Mouse (Mus musculus) heart, postnatal 36 days (tissue): ENCODE results near the gene Stn1. TPM values are rescaled to one million over a fixed set of nuclear protein-coding genes. Genes with fewer than 3 reads are reported as not detected.
A peak's percentile ranks its signal among the peaks of the same experiment; 100 is the strongest.

Experiments
- DNase-seq, 2 experiments: peaks; one replicate each; pipeline ENCODE4 v3.0.0; 2021 to 2022
- intact Hi-C: fragments of 180-260 bp; cut with DNase I; formaldehyde crosslinking; loops from one replicate; pipeline ENCODE4 v1.15.1; 2025
- total RNA-seq, 2 experiments: library from RNA; stranded (reverse); gene quantifications; 2 replicates each; pipeline ENCODE4 v1.2.3; 2021

Stn1 gene
- total RNA-seq, 2 experiments from 2014 or later, result 18.0 to 19.8 TPM

- intact Hi-C loops, result no loop called here
- DNase-seq, result no peak
These were observed 8.2 kb upstream of the Stn1 start for GRCm38 (mm10) chr19:47545528-47545927.

DNA sequence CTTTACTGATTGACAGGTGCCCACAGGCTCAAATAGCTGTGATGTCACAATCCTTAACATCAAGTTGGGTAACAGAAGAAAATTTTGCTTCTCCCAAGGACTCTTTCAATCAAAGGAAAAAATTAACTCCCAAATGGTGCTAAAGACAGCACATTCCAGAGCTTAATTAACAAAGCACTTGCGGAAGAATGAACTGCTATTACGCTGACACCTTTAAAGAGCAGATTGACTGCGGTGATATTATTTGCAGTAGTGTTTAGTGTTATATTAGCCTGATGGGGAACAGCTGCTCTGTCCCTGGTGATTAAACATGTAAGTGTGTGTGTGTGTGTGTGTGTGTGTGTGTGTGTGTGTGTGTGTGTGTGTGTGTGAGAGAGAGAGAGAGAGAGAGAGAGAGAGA is 7.7 kb upstream of the Stn1 start:
- DNase-seq, result no peak
- intact Hi-C loops, result no loop called here

GRCm38 (mm10) chr19:47542441-47542840 is 5.1 kb upstream of the Stn1 start:
- intact Hi-C loops, result no loop called here
- no peak for DNase-seq

GRCm38 (mm10) chr19:47538801-47539200 is 1.5 kb upstream of the Stn1 start:
- intact Hi-C loops, result loop anchor here (1.0 kb wide), 1 partner anchor 40 kb away; the partner anchor contains the start of gene Slk
- DNase-seq, result no peak

GRCm38 (mm10) chr19:47537879-47538278 is 572 bp upstream of the Stn1 start:
- peak; percentile 36 to 56 for DNase-seq
- intact Hi-C loops, result loop anchor here (1.0 to 2.0 kb wide), 3 partner anchors 27 to 193 kb away; partner anchors contain the start of genes Sfr1 and Slk

- DNase-seq, result peak; percentile 99
- intact Hi-C loops, result loop anchor here (2.0 kb wide), 2 partner anchors 26 to 194 kb away; partner anchors contain the start of gene Sfr1
These were observed 597 bp downstream of the Stn1 start for GRCm38 (mm10) chr19:47536521-47537299.

DNA sequence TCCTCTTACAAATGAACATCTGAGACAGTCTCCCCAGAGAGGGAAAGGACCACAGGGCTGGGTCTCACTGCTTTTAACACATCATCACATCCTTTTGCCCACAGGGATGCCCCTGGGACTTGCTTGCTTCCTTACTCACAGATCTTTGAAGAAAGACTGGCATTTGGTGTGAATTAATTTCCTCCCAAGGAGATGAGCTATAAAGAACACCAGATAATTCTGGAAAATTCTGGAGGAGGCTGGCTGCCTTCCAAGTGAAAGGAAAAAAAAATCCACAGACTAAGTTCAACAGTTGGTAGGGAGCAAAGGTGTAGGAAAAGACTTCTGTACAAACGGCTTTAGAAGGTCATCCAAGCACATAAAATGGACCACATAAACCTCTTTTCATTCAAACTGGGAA is 3.2 kb downstream of the Stn1 start:
- intact Hi-C loops, result no loop called here
- no peak for DNase-seq

GRCm38 (mm10) chr19:47532449-47532848 is 4.9 kb downstream of the Stn1 start:
- DNase-seq, result no peak
- intact Hi-C loops, result no loop called here

DNA sequence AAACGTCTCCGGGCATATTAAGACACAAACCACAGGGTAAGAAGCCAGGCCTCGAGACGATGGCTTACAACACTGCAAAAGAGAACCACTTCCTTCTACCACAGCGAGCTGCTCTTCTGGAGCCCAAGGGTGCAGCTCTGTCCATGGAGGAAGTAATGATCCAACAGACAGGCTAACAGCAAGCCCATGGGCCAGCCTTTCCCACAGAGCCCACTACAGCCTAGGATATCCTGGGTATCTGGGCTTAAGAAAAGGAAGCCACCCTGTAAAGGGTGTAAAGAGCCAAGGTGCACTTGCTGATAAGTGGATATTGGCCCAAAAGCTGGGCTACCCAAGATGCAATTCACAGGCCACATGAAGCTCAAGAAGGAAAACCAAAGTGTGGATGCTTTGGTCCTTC is 6.0 kb downstream of the Stn1 start:
- intact Hi-C loops, result no loop called here
- DNase-seq, result no peak

- no peak for DNase-seq
- intact Hi-C loops, result no loop called here
These were observed 10.9 kb downstream of the Stn1 start for GRCm38 (mm10) chr19:47526239-47526986.

DNA sequence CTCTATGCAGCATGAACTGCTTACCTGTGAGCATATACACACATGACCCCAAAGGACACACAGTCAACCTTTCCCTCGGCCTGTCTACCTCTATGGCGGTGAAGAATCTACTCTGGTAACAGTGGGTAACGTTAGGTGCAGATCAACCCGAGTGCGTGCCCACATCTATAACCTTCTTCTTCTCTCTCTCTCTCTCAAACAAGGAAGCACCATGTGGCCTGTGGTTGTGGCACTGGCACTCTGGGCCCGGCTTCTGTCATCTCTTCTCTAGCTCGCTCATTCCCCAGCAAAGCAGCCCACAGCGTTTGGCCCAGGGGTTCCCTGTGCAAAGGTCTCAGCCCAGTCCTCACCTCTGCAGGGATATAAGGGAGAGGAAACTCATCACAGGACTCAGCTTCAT is 12.4 kb downstream of the Stn1 start:
- intact Hi-C loops, result no loop called here
- no peak for DNase-seq

DNA sequence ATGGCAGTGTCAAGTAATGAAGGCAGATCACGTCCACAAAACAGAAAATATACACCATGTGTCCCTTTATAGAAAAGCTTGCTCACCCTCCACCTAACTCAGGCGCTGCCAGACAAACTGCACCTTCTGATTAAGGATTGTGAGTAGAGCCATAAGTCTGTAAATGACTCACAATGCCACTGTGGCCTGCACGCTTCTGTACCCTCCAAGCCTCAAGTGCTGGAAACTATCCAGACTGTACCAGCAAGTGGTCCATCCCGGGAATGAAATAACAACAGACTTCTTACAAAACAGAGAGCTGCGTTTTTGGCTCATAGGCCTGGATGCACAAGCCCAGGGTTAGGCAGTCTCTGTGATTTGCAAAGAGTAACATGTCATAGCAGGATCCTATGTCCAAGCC is 15.9 kb downstream of the Stn1 start:
- intact Hi-C loops, result no loop called here
- no peak for DNase-seq

GRCm38 (mm10) chr19:47519163-47519893 is 18.0 kb downstream of the Stn1 start:
- no peak for DNase-seq
- intact Hi-C loops, result no loop called here

DNA sequence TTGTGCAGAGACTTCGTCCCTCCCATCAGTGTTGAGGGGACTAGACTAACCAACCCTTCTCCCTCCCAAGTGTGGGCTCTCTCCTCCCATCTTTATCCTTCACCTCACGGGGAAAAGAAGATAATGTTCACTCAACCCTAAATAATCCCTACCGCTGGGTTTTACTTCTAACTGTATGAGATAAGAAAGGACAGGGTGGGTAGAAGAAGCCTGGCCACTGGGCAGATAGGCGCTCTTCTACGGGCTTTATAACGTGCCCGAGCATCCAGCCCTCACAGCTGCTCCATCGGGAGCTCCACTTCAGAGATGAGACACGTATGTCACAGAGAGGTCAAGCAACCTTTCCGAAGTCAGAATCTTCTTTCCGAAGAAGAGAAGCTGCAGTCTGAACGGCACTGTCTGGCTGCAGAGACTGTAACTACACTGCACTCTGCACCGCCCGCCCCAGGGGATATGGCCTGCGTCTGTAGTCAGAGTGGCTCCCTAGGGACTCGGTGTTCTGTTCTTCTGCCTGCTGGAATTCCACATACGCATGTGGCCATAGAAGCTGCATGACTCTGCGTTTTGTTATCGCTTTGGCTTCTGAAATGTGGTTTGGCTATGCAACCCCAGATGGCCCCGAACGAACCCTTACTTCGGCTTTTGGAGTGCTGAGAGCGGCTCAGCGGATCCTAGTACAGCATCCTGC is 18.7 kb downstream of the Stn1 start:
- intact Hi-C loops, result no loop called here
- DNase-seq, result peak; percentile 63 to 70

DNA sequence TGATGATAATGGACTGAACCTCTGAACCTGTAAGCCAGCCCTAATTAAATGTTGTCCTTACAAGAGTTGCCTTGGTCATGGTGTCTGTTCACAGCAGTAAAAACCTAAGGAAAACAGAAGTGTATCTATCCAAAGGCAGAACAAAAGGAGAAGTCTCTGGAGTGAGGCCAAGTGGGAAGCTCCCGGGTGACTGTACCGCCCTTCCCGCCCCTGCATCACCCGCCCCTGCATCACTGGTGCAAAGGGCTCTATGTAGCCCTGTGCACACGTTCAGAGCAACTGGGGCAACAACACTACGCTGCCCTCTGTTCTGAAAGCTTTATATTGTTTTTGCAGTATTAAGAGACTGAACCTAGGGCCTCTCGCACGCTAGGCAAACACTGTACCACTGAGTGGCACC is 19.7 kb downstream of the Stn1 start:
- DNase-seq, result no peak
- intact Hi-C loops, result no loop called here

GRCm38 (mm10) chr19:47516879-47517278 is 20.4 kb downstream of the Stn1 start:
- no peak for DNase-seq
- intact Hi-C loops, result no loop called here

DNA sequence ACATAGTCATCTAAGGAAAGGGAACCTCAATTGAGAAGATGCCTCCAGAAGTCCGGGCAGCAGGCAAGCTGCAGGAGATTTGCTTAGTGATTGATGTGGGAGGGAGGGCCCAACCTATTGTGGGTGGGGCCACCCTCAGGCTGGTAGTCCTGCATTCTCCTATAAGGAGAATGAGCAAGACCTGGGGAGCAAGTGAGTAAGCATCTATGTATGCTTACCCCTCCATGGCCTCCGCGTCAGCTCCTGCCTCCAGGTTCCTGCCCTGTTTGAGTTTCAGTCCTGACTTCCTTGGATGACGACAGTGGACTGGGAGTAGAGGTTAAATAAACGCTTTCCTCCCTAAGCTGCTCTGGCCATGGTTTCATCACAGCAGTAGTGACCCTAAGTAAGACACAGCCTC is 22.2 kb downstream of the Stn1 start:
- intact Hi-C loops, result no loop called here
- DNase-seq, result no peak

DNA sequence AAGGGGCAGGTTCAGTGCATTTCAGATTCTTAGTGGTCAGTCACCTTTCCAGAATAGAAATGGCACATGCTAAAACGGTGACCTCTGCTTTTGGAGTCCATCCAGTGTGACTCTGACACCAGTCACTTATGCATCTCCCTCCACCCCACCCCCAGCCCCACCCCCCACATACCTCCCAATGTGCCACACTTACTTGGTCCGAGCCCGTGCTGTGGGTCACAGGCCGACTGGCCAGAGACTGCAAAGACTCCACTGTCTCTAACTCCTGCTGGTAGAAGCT is 23.7 kb downstream of the Stn1 start:
- intact Hi-C loops, result no loop called here
- DNase-seq, result no peak

- intact Hi-C loops, result no loop called here
These were observed 24.3 kb downstream of the Stn1 start for GRCm38 (mm10) chr19:47512794-47513617.

GRCm38 (mm10) chr19:47511958-47512357 is 25.3 kb downstream of the Stn1 start:
- intact Hi-C loops, result loop anchor here (2.0 kb wide), 2 partner anchors 25 to 67 kb away; partner anchors contain the start of genes Slk and Stn1
- no peak for DNase-seq

More at GRCm38 (mm10) chr19:47512794-47513617, 24.3 kb downstream of the Stn1 start:
- no peak for DNase-seq
